Mouse (Mus musculus) naive thymus-derived CD4-positive, alpha-beta T cell, adult 2 months (primary cell): ENCODE results near the gene Rhox2e.
"Not testable (repeated sequence)": the region's sequence is repeated elsewhere in the genome, so short reads cannot be mapped to it uniquely, and the experiment has no call there.

Source experiments
- DNase-seq: peaks from one replicate; pipeline ENCODE4 v3.0.0-alpha.2; 2011; ENCODE audit warnings: low read depth

The Rhox2e gene

DNA sequence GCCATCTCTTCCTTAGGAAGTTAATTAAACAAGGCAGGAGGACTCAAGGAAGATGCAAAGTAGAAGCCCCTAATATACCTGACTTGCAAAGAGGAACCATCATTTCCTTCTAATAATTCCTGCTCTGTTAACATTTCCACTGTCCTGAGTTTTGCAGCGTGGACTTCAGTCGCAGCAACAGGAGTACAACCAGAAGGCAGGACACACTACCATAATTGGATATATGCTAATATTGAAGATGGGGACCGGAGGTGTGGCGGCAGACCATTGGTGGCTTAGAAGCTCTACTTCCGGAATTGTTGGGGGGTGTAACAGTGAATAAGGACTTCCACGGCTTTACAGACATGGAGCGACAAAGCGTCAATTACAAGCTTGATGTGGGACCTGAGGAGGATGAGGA, at the start of gene Rhox2e:
Gene Rhox2e, plus strand, starts transcription at position 301 of the 400 bp plus-strand sequence.
- DNase-seq = not testable (repeated sequence)

DNA sequence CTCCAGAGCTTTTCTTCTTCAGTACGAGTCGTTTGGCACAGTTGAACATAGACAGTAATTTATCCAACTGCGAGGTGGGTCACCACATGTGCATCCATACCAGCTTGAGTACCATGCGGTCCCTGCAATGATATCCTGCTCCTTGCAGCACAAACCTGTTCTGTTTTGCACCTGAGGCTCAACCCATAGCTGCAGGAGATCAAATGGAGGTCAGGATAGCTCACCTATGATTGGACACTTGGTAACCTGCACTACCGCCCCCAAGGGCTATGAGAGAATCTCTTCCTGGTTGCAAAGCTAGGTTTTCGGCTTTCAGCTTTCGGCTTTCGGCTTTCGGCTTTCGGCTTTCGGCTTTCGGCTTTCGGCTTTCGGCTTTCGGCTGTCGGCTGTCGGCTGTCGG, 16.2 kb upstream of the Rhox2e start, which contains the start of gene Rhox4d:
Gene Rhox4d, plus strand, starts transcription at position 301 of the 400 bp plus-strand sequence.
- DNase-seq = not testable (repeated sequence)

DNA sequence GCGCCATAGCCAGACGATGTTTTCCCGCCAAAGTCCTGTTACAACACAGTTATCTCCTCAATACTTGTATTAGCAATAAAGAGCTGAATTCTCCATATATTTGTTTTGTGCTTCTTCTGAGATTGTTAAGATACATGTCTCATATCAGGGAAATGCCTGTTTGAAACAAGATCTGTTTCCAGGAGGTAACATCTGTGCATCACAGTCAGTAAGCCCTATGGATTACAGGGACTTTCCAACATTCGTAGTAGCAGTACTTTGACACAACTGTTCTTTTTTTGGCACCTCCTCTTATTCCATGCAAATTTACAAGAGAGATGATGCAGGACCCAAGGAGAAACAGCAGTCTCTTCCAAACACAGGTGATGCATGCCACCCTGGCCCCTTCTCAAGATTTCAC, 11.5 kb downstream of the Rhox2e start, which contains the start of gene Rhox3e:
Gene Rhox3e, plus strand, starts transcription at position 301 of the 400 bp plus-strand sequence.
- not testable (repeated sequence) for DNase-seq

DNA sequence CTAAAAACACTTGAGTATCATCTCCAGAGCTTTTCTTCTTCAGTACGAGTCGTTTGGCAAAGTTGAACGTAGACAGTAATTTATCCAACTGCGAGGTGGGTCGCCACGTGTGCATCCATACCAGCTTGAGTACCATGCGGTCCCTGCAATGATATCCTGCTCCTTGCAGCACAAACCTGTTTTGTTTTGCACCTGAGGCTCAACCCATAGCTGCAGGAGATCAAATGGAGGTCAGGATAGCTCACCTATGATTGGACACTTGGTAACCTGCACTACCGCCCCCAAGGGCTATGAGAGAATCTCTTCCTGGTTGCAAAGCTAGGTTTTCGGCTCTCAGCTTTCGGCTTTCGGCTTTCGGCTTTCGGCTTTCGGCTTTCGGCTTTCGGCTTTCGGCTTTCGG, 26.9 kb downstream of the Rhox2e start, which contains the start of gene Rhox4e:
Gene Rhox4e, plus strand, starts transcription at position 301 of the 400 bp plus-strand sequence.
- not testable (repeated sequence) for DNase-seq

DNA sequence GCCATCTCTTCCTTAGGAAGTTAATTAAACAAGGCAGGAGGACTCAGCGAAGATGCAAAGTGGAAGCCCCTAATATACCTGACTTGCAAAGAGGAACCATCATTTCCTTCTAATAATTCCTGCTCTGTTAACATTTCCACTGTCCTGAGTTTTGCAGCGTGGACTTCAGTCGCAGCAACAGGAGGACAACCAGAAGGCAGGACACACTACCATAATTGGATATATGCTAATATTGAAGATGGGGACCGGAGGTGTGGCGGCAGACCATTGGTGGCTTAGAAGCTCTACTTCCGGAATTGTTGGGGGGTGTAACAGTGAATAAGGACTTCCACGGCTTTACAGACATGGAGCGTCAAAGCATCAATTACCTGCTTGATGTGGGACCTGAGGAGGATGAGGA, 40.9 kb downstream of the Rhox2e start, which contains the start of gene Rhox2f:
Gene Rhox2f, plus strand, starts transcription at position 301 of the 400 bp plus-strand sequence.
- not testable (repeated sequence) for DNase-seq

DNA sequence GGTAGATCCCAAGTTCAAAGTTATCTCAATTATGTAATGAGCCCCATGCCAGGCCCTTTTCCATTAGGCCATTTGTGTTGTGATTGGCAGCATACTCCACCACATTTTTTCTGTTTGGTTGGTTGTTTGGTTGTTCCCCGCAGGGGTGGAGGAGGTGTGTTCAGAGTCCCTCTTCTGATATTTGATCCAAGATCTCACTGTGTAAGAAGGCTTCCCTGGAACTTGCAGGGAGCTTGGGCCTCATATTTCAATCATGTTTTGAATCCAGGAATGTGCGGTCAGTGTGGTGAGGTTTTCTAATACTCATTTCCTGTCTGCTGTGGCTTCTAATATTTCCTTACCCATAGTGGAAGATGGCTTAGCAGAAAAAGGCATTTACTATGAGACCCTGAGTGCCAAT, 42.4 kb downstream of the Rhox2e start:
- DNase-seq = not testable (repeated sequence)

DNA sequence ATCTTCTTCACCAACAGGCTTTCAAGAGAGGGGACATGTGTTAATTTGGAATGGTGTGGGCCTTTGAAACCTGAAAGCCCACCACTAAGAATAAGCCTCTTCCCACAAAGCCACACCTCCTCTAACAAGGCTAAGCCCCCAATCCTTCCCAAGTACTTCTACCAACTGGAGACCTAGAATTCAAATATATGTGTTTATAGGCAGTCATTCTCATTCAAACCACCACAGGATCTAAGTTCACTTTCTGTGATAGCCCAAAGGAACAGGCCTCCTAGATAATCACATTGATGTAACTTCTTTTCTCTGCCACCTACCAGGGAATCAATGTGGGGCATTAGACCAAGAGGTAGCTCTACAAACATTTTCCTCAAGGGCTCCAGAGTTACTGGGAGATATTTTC, 50.4 kb downstream of the Rhox2e start, which contains the start of gene Rhox3f:
Gene Rhox3f, plus strand, starts transcription at position 301 of the 400 bp plus-strand sequence.
- DNase-seq = not testable (repeated sequence)
